Mouse (Mus musculus) heart, adult 9 months (tissue): ENCODE data around the gene Prpf31.
A peak's percentile ranks its signal among the peaks of the same experiment; 100 is the strongest.
"Not testable (repeated sequence)": the region's sequence is repeated elsewhere in the genome, so short reads cannot be mapped to it uniquely, and the experiment has no call there.

Source experiments
- DNase-seq, 2 experiments: peaks; one replicate each; pipeline ENCODE4 v3.0.0; 2022; ENCODE audit warnings: low spot score in 2 of 2

Prpf31 gene

DNA sequence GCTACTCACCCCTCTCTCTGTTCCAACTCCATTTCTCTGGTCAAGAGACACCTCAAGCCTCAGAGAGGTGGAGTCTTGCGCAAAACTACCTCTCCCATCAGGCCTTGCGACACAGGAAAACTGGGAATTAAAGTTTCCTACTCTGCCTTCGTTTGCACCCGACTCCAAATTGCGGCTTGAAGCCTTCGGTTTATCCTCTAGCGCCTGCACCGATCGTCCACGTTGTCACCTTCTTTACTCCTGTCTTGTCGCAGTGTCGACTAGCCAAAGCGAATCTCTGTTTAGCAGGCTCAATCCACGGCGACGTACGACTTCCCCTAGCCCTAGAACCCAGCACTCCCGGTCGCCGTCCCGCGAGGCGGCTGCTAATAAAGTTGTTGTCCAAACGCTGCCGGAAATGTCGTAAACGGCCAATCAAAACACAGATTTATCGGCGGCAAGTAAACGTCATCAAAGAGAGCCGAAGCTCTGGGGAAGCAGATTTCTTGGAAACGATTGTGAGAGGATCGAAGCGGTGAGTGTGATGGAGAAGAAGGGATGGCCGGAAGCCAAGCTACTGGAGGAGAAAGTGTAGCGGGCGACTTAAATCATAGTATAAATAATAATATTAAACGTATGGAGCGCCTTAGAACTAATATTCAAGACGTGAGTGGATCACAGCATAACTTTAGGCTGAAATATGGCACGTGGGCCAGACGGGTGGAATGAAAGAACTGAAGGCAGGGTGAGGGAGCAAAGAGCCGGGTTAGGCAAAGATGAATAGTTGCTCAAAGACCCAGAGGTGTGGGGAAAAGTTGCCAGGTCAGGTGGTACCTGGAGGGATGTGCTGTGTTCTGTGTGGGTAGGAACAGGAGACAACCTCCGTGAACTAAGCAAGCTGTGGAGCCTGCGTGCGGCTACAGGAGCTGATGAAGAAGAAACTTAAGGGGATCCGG lies at the start of gene Prpf31, which contains the start of gene Tfpt:
Prpf31 (plus strand) TSS at position 443 of the 935 bp plus-strand sequence.
Tfpt (minus strand) TSS at position 387 of the 935 bp plus-strand sequence.
- peak; percentile 92 to 96 for DNase-seq

DNA sequence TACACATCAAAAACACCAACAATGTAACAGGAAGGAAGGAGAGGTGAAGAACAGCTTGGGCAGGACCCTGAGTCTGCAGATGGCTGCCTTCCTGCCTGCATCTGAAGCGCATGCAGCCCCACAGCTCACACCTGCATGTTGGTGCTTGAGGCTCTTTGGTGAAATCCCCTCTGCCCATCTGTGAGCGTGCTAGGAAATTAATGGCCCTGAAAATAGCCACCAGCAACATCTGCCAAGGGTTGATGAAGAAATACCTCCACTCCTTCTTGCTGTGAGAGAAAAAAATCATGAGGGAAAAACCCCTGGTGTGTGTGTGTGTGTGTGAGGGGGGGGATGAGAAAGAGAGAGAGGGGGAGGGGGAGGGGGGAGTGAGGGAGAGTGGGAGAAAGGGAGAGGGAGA lies 49.8 kb upstream of the Prpf31 start:
- no peak for DNase-seq

DNA sequence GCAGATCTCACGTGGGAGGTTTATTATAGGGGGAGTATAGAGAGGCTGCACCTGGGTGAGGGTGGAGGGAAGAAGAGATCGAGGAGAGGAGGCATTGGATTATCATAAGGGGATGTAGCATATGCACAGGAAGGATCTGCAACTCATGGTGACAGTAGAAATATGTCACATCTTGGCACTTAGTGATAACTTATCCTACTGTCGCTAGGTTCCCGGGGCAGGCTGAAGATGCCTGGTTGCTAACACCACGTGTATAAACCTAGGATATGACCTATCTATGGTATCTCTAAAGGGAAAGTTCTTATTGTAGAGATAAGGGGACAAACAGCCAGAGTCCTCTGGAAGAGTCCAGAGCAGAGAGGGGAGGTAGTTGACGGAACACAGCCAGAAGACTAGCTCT lies 44.0 kb upstream of the Prpf31 start:
- DNase-seq = no peak

DNA sequence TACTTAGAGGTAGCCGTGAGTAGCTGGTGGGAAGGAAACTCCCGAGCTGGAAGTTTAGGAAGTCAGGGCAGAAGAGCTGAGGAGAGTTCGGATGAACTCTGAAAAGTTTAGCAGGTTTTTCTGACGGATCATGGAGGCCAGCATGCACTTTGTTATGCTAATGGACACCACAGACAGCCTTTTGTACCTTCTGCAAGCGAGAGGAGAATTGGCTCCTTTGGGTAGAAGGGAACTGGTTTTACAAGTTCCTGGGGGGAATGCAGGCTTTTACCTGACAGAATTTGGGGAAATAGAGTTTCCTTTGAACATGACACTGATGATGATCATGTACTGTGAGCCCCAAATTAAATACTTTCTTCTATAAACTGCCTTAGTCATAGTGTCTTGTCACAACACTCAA lies 43.5 kb upstream of the Prpf31 start:
- no peak for DNase-seq

DNA sequence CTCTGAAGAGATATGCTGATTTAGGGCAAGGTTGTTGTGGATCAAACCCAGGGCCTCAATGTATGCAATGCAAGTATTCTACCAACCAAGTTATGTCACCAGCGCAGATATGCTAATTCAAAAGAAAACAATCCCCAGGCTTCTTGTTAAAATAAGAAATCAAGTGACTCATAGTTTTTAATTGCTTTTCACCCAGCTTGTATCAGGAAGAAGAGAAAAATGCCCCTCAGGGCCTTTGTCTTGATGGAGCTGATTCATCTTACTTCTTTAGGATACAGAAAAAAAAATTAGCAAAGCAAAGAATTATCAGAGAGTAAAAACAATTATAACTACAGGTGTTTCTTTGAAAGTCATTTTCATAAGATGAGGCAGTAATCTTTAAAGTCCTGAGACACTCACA lies 42.5 kb upstream of the Prpf31 start:
- no peak for DNase-seq

DNA sequence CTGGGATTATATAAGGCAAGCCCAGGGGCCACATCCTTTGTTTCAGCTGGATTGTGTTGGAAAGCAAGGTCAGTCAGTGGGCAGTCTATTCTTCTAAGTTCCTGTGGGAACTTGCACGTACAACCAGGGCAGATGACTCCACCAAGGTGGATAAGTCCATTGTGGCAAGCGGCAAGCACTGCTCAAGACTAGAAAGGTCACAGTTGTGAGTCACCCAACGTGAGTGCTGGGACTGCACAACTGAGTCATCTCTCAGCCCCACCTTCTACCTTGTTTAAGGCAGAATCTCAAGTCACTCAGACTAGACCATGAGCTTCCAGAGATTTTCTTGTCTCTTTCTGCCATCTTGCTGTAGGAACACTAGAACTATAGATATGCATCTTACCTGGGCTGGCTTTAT lies 39.2 kb upstream of the Prpf31 start:
- DNase-seq = no peak

DNA sequence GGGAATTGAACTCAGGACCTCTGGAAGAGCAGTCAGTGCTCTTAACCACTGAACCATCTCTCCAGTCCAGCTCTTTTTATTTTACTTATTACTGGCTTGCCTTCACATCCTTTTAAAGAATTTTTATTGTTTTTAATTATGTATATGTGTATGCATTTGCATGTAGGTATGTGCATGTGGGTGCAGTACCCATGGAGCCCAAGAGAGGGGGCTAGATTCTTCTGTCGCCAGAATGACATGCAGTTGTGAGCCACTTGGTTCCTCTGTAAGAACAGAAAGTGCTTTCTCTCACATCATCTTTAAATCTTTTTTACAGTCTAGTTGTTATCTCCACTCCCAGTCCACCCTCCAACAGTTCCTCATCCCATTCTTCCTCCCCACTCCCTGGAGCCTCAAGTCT lies 38.3 kb upstream of the Prpf31 start:
- DNase-seq = no peak

DNA sequence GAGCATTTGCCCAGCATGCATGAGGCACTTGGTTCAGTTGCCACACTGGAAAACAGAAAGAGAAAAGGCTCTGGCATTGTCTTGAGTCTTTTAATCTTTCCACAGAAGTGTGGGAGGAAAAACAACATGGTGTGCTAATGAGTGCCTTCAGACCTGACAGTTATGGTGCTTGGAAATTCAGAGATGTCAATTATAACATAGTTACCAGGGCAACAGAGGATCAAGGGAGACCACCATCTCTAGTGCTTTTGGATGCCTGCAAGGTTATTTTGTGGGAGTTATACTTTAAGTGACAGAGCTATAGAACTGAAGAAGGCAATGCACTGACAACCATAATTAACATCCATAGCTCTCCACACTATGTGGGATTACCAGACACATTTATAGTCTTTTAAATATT lies 35.9 kb upstream of the Prpf31 start:
- DNase-seq = no peak

DNA sequence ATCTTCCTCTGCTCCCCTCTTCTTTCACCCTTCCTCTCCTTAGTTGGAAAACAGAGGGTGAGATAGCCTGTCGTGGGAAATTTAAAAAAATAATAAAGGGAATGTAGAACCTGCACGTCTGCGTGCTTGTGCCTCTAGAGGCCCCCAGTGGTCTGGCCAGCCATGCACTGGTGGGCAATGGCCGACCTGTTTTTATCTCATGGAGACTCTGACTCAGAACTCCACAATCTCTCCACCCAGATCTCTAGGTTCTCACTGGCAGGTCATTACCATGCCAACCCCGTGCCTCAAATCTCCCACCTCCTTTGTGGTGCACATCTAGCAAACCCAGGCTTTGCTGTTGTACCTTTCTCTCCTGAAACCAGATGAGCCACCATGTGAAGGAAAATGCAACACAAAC lies 35.1 kb upstream of the Prpf31 start:
- no peak for DNase-seq

DNA sequence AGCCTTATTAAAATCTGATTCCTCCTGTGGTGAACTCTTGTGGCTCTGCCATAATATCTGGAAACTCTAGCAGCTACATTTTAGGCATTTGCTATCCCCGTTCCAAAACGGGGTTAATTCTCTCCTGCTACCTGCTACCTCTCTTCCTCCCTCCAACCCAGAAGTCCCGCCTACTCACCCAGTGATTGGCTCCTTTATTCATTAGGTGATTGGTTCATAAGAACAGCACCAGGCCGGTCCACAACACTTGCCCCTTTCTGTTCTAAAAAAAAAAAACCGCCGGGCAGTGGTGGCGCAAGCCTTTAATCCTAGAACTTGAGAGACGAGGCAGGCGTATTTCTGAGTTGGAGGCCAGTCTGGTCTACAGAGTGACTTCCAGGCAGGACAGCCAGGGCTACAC lies 34.6 kb upstream of the Prpf31 start:
- no peak for DNase-seq

DNA sequence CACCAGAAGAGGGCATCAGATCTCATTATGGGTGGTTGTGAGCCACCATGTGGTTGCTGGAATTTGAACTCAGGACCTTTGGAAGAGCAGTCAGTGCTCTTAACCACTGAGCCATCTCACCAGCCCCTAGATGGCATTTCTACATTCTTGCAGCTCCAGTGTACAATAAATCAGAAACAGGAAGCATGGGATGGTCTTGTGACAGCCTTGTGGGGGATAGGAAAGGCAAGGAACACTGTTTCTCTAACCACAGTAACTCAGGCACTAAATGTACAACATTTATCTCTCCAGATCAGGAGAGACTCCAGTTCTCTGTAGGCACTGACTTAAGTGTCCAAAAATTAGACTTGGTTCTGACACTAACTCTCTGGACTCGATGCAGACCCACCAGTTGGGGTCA lies 32.0 kb upstream of the Prpf31 start:
- DNase-seq = not testable (repeated sequence)

DNA sequence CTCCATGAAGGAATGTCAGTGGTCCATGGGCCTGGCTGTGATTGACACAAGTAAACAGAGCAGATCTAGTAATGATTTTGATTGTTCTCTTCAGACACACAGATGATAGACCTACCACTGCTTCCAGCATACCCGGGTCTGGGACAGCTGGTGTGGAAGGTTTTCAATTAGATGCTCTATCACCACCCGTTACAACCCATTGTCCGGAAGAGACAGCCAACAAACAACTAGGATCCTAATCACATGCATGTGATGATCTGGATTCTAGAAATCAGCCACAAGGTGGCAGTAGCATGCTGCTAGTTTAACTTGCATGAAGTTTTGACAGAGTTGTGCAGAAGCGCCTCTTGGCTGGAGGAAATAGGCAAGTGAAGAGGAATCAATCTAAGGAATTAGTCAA lies 28.7 kb upstream of the Prpf31 start:
- peak in 1 of 2 experiments; percentile 47 for DNase-seq

DNA sequence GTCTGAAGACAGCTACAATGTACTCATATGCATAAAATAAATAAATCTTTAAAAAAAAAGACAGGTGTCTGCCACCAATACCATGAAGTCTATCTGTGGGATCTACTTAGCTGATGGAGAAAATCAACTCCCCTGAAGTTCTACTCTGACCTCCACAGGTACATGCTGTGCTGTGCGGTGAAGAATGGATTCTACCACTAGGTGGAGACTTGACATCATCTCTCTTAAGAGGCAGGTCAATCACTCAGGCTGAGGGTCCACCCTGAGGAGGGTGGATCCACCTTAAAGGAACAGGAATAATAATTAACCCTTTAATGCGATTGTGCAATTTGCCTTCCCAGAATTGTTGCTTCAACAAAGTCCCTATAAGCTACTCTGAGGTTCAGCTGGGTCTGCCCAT lies 23.0 kb upstream of the Prpf31 start:
- peak in 1 of 2 experiments; percentile 23 for DNase-seq

DNA sequence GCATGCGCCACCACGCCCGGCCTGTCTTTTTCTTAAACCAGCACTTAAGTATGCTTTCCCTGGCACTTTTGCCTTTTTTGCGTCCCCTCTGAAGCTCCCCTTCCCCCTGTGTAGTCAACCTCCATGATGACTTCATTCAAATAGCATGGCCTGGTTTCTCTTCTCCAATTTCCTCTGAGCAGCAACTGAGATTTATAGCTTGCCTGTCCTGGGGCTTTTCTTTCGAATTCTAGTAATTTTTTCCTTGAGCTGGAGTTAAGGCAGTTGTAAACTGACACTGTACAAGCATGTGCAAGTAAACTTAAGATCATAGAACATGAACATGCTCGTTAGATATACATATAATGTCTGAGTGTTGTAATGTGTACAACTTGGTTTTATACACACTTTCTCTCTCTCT lies 22.4 kb upstream of the Prpf31 start:
- no peak for DNase-seq

DNA sequence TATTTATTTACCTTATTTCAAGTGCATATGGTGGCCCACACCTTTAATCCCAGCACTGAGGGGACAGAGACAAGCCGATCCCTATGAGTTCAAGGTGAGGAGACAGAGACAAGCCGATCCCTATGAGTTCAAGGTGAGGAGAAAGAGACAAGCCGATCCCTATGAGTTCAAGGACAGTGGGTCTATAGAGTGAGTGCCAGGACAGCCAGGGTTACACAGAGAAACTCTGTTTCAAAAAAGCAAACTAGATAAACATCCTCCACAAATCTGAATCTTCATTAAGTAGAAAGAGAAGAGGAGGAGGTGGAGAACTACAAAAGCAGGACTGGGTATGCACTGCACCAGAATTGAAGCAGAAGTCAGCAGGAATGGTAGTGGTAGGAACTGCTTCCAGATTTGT lies 21.1 kb upstream of the Prpf31 start:
- DNase-seq = no peak

DNA sequence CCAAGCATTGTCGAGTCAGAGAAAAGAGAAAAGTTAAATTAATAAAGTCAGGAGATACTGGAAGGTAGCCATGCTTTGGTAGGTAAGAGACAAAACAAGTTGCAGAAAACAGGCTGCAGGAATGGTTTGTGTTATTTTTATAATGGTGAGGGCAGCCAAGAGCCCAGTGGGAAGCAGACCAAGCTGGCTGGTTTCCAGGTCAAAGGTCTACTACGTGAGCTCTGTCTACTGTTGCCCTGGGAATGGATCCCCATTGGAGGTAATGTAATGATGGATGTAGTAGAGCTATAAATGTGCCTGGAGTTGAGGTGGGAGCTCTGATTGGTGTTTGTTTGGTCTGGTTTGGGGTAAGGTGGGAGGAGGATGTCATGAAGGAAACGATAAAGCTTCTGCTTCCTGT lies 20.7 kb upstream of the Prpf31 start:
- DNase-seq = peak; percentile 54 to 74

DNA sequence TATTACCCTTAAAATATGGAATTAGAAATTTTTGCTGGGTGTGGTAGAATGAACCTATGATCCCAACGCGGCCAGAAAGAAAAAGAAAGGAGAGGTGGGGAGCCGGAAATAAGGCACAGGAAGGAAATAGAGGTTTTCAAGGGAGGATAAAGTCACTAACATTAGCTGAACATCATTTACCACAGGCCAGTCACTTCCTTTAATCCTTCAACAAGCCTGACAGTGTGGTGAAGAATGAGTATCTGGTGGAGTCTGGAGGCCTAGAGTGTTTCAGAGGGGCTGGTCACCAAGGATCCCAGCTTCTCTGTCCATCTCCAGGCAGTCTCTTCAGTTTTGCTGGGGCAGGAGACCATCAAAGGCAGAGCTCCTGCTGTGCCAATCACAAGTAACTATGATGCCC lies 19.3 kb upstream of the Prpf31 start:
- DNase-seq = no peak

DNA sequence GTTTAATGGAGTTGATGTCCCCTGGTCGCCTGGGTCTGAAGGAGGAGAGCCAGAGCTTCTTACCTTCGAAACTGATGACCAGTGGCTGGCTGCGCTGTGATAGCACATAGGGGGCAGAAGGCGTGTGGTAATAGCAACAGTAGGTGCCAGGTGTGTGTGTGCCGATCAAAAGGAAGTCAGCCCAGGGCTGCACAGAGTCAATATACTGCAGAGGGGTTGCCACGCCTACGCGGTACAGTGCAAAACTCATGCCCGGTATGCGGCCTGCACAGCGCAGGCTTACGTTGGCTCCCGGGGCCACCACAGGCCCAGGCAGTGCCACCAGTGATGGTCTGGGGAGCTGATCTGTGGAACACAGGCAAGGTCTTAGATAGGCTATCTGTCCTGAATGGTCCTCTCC lies 18.8 kb upstream of the Prpf31 start:
- no peak for DNase-seq

DNA sequence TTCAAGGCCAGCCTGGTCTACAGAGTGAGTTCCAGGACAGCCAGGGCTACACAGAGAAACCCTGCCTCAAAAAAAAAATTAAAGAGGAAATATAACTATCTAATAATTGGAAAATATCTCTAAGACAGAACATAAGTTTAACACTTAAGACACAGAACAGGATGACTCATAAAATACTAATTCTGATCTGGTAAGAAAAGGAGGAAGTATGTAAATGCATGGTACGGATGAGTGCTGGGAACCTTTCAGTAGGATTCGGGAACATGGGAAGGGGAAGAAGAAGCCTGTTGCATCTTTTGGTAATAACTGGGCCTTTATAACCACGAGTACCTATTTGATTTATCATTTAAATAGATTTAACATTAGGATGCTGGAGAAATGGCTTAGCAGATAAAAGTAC lies 15.8 kb upstream of the Prpf31 start:
- DNase-seq = no peak

DNA sequence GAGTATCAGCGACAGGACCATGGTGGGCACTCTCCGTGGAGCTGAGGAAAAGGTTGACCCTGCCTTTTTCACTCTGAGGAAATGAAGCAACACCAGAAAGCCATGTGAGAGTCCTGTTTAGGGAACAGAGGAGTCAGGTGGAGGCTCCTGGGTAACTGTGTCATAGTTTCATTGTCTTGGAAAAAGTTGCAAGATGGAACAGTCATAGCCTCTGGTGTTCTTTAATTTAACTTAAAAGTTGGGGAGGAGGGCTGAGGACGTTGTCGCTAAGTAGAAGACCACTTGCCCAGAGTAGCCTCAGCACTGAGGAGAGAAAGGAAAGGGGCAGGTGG lies 13.8 kb upstream of the Prpf31 start, which contains the start of gene Oscar:
Oscar (minus strand) TSS at position 101 of the 332 bp plus-strand sequence.
- DNase-seq = no peak

DNA sequence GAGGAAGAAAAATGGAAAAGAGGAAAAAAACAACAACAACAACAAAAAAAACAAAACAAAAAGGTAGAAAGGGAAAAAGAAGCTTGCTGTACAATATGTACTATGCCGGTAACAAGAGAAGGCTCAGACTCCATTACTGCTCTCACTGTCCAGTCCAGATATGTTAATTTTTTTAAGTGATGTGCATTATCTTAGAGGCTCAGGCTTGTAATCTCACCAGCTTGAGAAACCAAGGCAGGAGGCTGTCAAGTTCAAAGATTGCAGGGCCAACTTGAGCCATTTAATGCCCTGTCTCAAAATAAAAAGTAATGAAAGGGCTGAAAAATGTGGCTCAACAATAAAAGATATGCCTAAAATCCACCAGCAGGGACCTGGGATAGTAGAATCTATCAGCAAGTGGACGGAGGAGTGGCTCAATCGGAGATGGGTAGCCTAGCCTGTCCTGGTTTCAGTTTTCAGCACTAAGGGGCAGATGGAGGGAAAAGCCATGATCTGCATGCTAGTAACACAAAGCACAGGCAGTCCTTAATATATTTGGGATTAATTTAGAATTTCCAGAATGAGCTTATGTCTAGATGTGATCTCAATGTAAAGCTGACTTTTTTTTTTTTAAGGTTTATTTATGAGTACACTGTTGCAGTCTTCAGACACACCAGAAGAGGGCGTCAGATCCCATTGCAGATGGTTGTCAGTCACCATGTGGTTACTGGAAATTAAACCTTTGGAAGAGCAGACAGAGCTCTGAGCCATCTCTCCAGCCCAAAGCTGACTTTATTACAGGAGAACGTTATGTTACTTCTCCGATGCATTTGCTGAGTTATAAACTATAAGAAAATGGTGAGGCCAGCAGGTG lies 13.2 kb upstream of the Prpf31 start:
- DNase-seq = no peak

DNA sequence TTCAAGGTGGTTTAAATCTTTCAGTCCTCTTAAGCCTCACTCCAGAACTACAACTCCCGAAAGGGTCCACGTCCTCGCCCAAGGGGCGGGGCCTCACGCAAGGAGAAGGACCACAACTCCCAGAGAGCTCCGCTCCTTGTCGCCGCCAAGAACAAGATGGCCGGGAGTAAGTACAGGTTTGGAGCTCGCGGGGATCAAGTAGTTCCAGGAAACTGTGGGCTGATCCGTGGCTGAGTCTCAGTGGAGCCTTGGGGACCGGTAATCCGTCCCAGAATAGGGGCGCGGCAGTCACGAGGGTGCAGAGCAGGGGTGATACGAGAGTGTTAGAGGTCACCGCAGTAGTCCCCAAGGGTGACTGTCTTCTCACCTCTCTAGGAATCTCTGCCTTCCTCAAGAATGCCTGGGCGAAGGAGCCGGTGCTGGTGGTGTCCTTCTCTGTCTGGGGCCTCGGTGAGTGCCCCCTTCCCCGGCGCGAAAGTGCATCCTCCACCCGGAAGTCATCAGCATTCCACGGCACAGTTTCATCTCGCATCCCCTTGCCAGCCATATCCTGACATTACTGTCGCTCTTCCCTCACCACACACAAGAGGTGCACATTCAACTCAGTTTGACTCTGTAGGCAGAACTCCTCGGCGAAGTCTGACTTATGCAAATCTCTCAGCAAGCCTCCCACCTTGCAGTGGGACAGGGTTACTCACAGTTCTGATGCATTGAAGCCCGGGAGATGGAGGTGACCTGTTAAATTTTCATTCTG lies 12.4 kb upstream of the Prpf31 start, which contains the start of gene Ndufa3:
Ndufa3 (plus strand) TSS at position 132 of the 754 bp plus-strand sequence.
- DNase-seq = peak; percentile 83 to 88
